Mouse (Mus musculus): ENCODE measurements around the gene Fblim1.
"Not testable (repeated sequence)": the region's sequence is repeated elsewhere in the genome, so short reads cannot be mapped to it uniquely, and the experiment has no call there.

DNA sequence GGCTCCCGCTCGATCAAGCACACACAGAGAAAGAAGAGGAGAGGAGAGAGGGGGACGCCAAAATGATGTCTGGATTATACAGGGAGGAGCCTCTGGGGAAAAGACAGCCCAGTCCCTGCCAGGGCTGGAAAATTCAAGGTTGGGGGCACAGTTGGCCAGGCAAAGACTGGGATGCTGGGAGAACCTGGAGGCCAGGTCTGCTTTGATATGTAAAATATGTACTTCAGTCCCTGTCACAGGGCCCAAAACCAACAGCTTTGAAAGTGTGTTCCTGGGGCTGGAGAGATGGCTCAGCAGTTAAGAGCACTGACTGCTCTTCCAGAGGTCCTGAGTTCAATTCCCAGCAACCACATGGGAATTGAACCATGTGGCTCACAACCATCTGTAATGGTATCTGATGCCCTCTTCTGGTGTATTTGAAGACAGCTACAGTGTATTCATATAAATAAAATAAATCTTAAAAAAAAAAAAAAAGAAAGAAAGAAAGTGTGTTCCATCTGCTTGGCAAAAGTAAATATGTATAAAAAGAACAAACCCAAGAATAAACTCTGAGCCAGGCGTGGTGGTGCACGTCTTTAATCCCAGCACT, 44.5 kb downstream of the Fblim1 start:
- not testable (repeated sequence) for TF ChIP-seq CTCF (IDR thresholded peaks at IDR 0.05; ENCODE audit: control insufficient read depth, insufficient read depth, low read length); POLR2A (IDR thresholded peaks at IDR 0.05; ENCODE audit: borderline replicate concordance, control insufficient read depth, low read depth, low read length)

Data from bone marrow, adult 2 months (tissue).